10 mouse cellular contexts compared by ENCODE assay signal in genomic region chr5:121453743-121454502, GRCm38 (mm10). TPM values are rescaled to one million over a fixed set of nuclear protein-coding genes. Genes with fewer than 3 reads are reported as not detected.
DNase-seq lines count a peak whose midpoint lies in the region; ATAC-seq and TF ChIP-seq lines count a peak whose summit lies in the region.
"Had no signal": no experiment of that assay in that cellular context is flagged by ENCODE, and none has a peak within 500 bp of the region (broad histone marks: within the 10 kb centered on the region; RNA-seq: fewer than 3 reads in every experiment).

No protein-coding gene starts in this region.

- H3K4me2 ChIP-seq in forebrain, embryonic 12.5 days: no peak overlapping the region
- no peak overlapping the region for H3K4me2 ChIP-seq in forebrain, embryonic 11.5 days (ENCODE audit: low read depth, low read length, severe bottlenecking)
- H3K4me2 ChIP-seq in midbrain, embryonic 12.5 days (replicated peaks): peak overlapping the region; percentile 85; the same call in 1 of the 2 replicates
- H3K4me2 ChIP-seq in midbrain, embryonic 11.5 days: no peak overlapping the region
- H3K4me2 ChIP-seq in heart, postnatal 0 days (ENCODE audit: low read depth, low read length): peak overlapping the region; percentile 75; the same call in 1 of the 2 replicates

- no peak for TF ChIP-seq CTCF in heart, postnatal 0 days (IDR thresholded peaks at IDR 0.05; ENCODE audit: low read depth)
- no peak for TF ChIP-seq CTCF in small intestine, adult 2 months (IDR thresholded peaks at IDR 0.05; ENCODE audit: extremely low read depth, insufficient read length, insufficient replicate concordance, low read depth, low read length)

- peaks cover 28% of the 10 kb centered on the region for H3K4me1 ChIP-seq in forebrain, embryonic 12.5 days
- peaks cover 4% of the 10 kb centered on the region; the same call in 1 of the 2 replicates for H3K4me1 ChIP-seq in forebrain, embryonic 11.5 days (replicated peaks; ENCODE audit: control insufficient read depth, insufficient read depth, low read length)
- H3K4me1 ChIP-seq in midbrain, embryonic 12.5 days: peaks cover 22% of the 10 kb centered on the region
- H3K4me1 ChIP-seq in midbrain, embryonic 11.5 days (ENCODE audit: control insufficient read depth, insufficient read depth, low read length): peaks cover 12% of the 10 kb centered on the region
- peaks cover 30% of the 10 kb centered on the region for H3K4me1 ChIP-seq in heart, postnatal 0 days (ENCODE audit: control insufficient read depth, insufficient read depth)
- peaks cover 24% of the 10 kb centered on the region for H3K4me1 ChIP-seq in small intestine, adult 2 months (ENCODE audit: control insufficient read depth, insufficient read depth, insufficient read length, low read length)

- no peak for TF ChIP-seq POLR2A in small intestine, adult 2 months (IDR thresholded peaks at IDR 0.05; ENCODE audit: low read depth, low read length)

- DNase-seq in forebrain, embryonic 11.5 days (ENCODE audit: low spot score): no peak
- DNase-seq in midbrain, embryonic 11.5 days (ENCODE audit: low spot score, missing footprints): no peak
- DNase-seq in heart, postnatal 0 days (ENCODE audit: low spot score): peak; percentile 11
- DNase-seq in retina, postnatal 1 day: no peak
- DNase-seq in gastrocnemius, adult 8-10 months (ENCODE audit: low spot score in 2 of 2): no peak
- DNase-seq: gastrocnemius, postnatal 25 days had no signal

- no peaks in the 10 kb centered on the region for H3K27me3 ChIP-seq in forebrain, embryonic 12.5 days
- no peaks in the 10 kb centered on the region for H3K27me3 ChIP-seq in forebrain, embryonic 11.5 days (ENCODE audit: control insufficient read depth, insufficient read depth, low read length)
- no peaks in the 10 kb centered on the region for H3K27me3 ChIP-seq in midbrain, embryonic 12.5 days
- H3K27me3 ChIP-seq in midbrain, embryonic 11.5 days (ENCODE audit: control insufficient read depth, insufficient read depth, low read length): no peaks in the 10 kb centered on the region
- no peaks in the 10 kb centered on the region for H3K27me3 ChIP-seq in heart, postnatal 0 days (ENCODE audit: control insufficient read depth, insufficient read depth, low read length)
- H3K27me3 ChIP-seq in small intestine, adult 2 months (ENCODE audit: control insufficient read depth, insufficient read depth, low read length): no peaks in the 10 kb centered on the region

- no peak overlapping the region for H3K27ac ChIP-seq in forebrain, embryonic 12.5 days
- no peak overlapping the region for H3K27ac ChIP-seq in forebrain, embryonic 11.5 days (ENCODE audit: low read depth, low read length)
- H3K27ac ChIP-seq in midbrain, embryonic 12.5 days (replicated peaks): no peak overlapping the region
- H3K27ac ChIP-seq in midbrain, embryonic 11.5 days (ENCODE audit: low read depth, low read length): no peak overlapping the region
- H3K27ac ChIP-seq in heart, postnatal 0 days (ENCODE audit: low read depth): peak overlapping the region; percentile 99
- peak overlapping the region; percentile 71 for H3K27ac ChIP-seq in small intestine, adult 2 months (ENCODE audit: insufficient read depth, low read depth, low read length)

- 0 out of 2 replicates have a peak, but pooled peaks have one; percentile 19 for TF ChIP-seq EP300 in heart, postnatal 0 days (IDR thresholded peaks at IDR 0.05; ENCODE audit: low read depth)

- peak overlapping the region; percentile 12; the same call in 1 of the 2 replicates for H3K9ac ChIP-seq in forebrain, embryonic 12.5 days
- H3K9ac ChIP-seq in forebrain, embryonic 11.5 days (ENCODE audit: low read length): no peak overlapping the region; the same call in 1 of the 2 replicates
- H3K9ac ChIP-seq in midbrain, embryonic 12.5 days (replicated peaks): no peak overlapping the region
- no peak overlapping the region; the same call in 1 of the 2 replicates for H3K9ac ChIP-seq in midbrain, embryonic 11.5 days (ENCODE audit: low read length)
- H3K9ac ChIP-seq in heart, postnatal 0 days (replicated peaks; ENCODE audit: low read depth, low read length): no peak overlapping the region

- no peak for ATAC-seq in forebrain, embryonic 12.5 days (ENCODE audit: low FRiP score)
- no peak for ATAC-seq in forebrain, embryonic 11.5 days (replicated peaks; ENCODE audit: low FRiP score)
- ATAC-seq in midbrain, embryonic 12.5 days (ENCODE audit: low FRiP score, low read depth): no peak
- no peak for ATAC-seq in midbrain, embryonic 11.5 days (ENCODE audit: low FRiP score)
- no peak for ATAC-seq in heart, postnatal 0 days (ENCODE audit: insufficient read depth, low read depth)
- ATAC-seq: CD4-positive, CD25-positive, alpha-beta regulatory T cell, adult 4 months had no signal

- H3K36me3 ChIP-seq in forebrain, embryonic 12.5 days (replicated peaks): peaks cover 10% of the 10 kb centered on the region
- H3K36me3 ChIP-seq in forebrain, embryonic 11.5 days (ENCODE audit: control insufficient read depth, insufficient read depth, low read length): no peaks in the 10 kb centered on the region
- H3K36me3 ChIP-seq in midbrain, embryonic 12.5 days: peaks cover 8% of the 10 kb centered on the region
- no peaks in the 10 kb centered on the region for H3K36me3 ChIP-seq in midbrain, embryonic 11.5 days (ENCODE audit: control insufficient read depth, insufficient read depth, low read length)
- peaks cover 4% of the 10 kb centered on the region; the same call in 1 of the 2 replicates for H3K36me3 ChIP-seq in heart, postnatal 0 days (replicated peaks; ENCODE audit: control insufficient read depth, insufficient read depth, low read length)
- H3K36me3 ChIP-seq in small intestine, adult 2 months (ENCODE audit: control insufficient read depth, insufficient read depth, low read length): no peaks in the 10 kb centered on the region

- WGBS in forebrain, embryonic 12.5 days: 95% methylated on average over 13 of the region's 13 CpGs
- 93% methylated on average over 13 of the region's 13 CpGs for WGBS in forebrain, embryonic 11.5 days
- WGBS in midbrain, embryonic 12.5 days: 93% methylated on average over 13 of the region's 13 CpGs
- 95% methylated on average over 13 of the region's 13 CpGs for WGBS in midbrain, embryonic 11.5 days
- 55% methylated on average over 13 of the region's 13 CpGs for WGBS in heart, postnatal 0 days
- WGBS in small intestine, adult 2 months: 37% methylated on average over 13 of the region's 13 CpGs

- H3K4me3 ChIP-seq in forebrain, embryonic 12.5 days (replicated peaks): no peak overlapping the region
- no peak overlapping the region for H3K4me3 ChIP-seq in forebrain, embryonic 11.5 days (ENCODE audit: low read depth, low read length)
- H3K4me3 ChIP-seq in midbrain, embryonic 12.5 days: 0 out of 2 replicates have a peak overlapping the region, but pooled peaks have one; percentile 84
- H3K4me3 ChIP-seq in midbrain, embryonic 11.5 days (ENCODE audit: low read depth, low read length): no peak overlapping the region
- H3K4me3 ChIP-seq in heart, postnatal 0 days (ENCODE audit: low read depth, low read length): no peak overlapping the region
- H3K4me3 ChIP-seq in small intestine, adult 2 months (ENCODE audit: low read depth, low read length): no peak overlapping the region

- H3K9me3 ChIP-seq in forebrain, embryonic 12.5 days: no peaks in the 10 kb centered on the region
- no peaks in the 10 kb centered on the region for H3K9me3 ChIP-seq in forebrain, embryonic 11.5 days (ENCODE audit: control insufficient read depth, low read length)
- no peaks in the 10 kb centered on the region for H3K9me3 ChIP-seq in midbrain, embryonic 12.5 days
- H3K9me3 ChIP-seq in midbrain, embryonic 11.5 days (ENCODE audit: control insufficient read depth, low read length): no peaks in the 10 kb centered on the region
- H3K9me3 ChIP-seq in heart, postnatal 0 days (replicated peaks; ENCODE audit: control insufficient read depth, low read length): no peaks in the 10 kb centered on the region

RNA-seq across cellular contexts. Expression of gene Erp29, which starts 1.6 kb away (rescaled TPM):
- polyA plus RNA-seq in forebrain, embryonic 12.5 days (2016; fragmentation: Nextera tagmentation; extraction: Ambion mirVana): 103 and 115 TPM in 2 replicates
- 119 and 127 TPM in 2 replicates for polyA plus RNA-seq in forebrain, embryonic 11.5 days (2014; fragmentation: Nextera tagmentation; extraction: Ambion mirVana)
- 130 and 137 TPM in 2 replicates for polyA plus RNA-seq in midbrain, embryonic 12.5 days (2016; fragmentation: Nextera tagmentation; extraction: Ambion mirVana)
- 112 and 122 TPM in 2 replicates for polyA plus RNA-seq in midbrain, embryonic 11.5 days (2014; fragmentation: Nextera tagmentation; extraction: Ambion mirVana)
- 32.5 and 55.4 TPM in 2 replicates for total RNA-seq in heart, postnatal 0 days (2014; rRNA removed; ENCODE audit: low replicate concordance)
- polyA plus RNA-seq in heart, postnatal 0 days (2015; fragmentation: Nextera tagmentation; extraction: Ambion mirVana): 89.3 and 96.5 TPM in 2 replicates
- polyA plus RNA-seq in small intestine, adult 2 months (2012; rRNA removed): 24.5 and 35.6 TPM in 2 replicates
- total RNA-seq in gastrocnemius, adult 8-10 months (2022): 10 to 100 TPM; 30.5 to 34.9 (median 31.1) TPM

RNA-seq across cellular contexts. Expression of gene Tmem116, which starts 2.2 kb away (rescaled TPM):
- polyA plus RNA-seq in forebrain, embryonic 12.5 days (2016; fragmentation: Nextera tagmentation; extraction: Ambion mirVana): 0.72 and 1.8 TPM in 2 replicates
- 1.4 and 1.9 TPM in 2 replicates for polyA plus RNA-seq in forebrain, embryonic 11.5 days (2014; fragmentation: Nextera tagmentation; extraction: Ambion mirVana)
- 0.96 and 1.1 TPM in 2 replicates for polyA plus RNA-seq in midbrain, embryonic 12.5 days (2016; fragmentation: Nextera tagmentation; extraction: Ambion mirVana)
- 0.66 and 1.1 TPM in 2 replicates for polyA plus RNA-seq in midbrain, embryonic 11.5 days (2014; fragmentation: Nextera tagmentation; extraction: Ambion mirVana)
- 6.5 and 11.5 TPM in 2 replicates for total RNA-seq in heart, postnatal 0 days (2014; rRNA removed; ENCODE audit: low replicate concordance)
- polyA plus RNA-seq in heart, postnatal 0 days (2015; fragmentation: Nextera tagmentation; extraction: Ambion mirVana): 7.0 and 7.5 TPM in 2 replicates
- polyA plus RNA-seq in small intestine, adult 2 months (2012; rRNA removed): 0.70 and 7.2 TPM in 2 replicates
- 1 to 10 TPM; 6.3 to 9.3 (median 8.5) TPM for total RNA-seq in gastrocnemius, adult 8-10 months (2022)

RNA-seq across cellular contexts. Expression of gene Adam1b, which starts 49.3 kb away (rescaled TPM):
- 0.10 TPM in 1 of 2 replicates, not detected in the other for polyA plus RNA-seq in forebrain, embryonic 12.5 days (2016; fragmentation: Nextera tagmentation; extraction: Ambion mirVana)
- 0.07 TPM in 1 of 2 replicates, not detected in the other for polyA plus RNA-seq in forebrain, embryonic 11.5 days (2014; fragmentation: Nextera tagmentation; extraction: Ambion mirVana)
- 0.07 TPM in 1 of 2 replicates, not detected in the other for polyA plus RNA-seq in midbrain, embryonic 12.5 days (2016; fragmentation: Nextera tagmentation; extraction: Ambion mirVana)
- polyA plus RNA-seq in midbrain, embryonic 11.5 days (2014; fragmentation: Nextera tagmentation; extraction: Ambion mirVana): 0.07 TPM in 1 of 2 replicates, not detected in the other
- total RNA-seq in heart, postnatal 0 days (2014; rRNA removed; ENCODE audit: low replicate concordance): not detected in 2 replicates
- 0.14 TPM in 2 replicates for polyA plus RNA-seq in heart, postnatal 0 days (2015; fragmentation: Nextera tagmentation; extraction: Ambion mirVana)
- not detected in 2 replicates for polyA plus RNA-seq in small intestine, adult 2 months (2012; rRNA removed)
- not detected for total RNA-seq in gastrocnemius, adult 8-10 months (2022)
- total RNA-seq: gastrocnemius, postnatal 25 days had no signal
- polyA plus RNA-seq: CD4-positive, CD25-positive, alpha-beta regulatory T cell, adult 4 months had no signal

RNA-seq across cellular contexts. Expression of gene Naa25, which starts 56.2 kb away (rescaled TPM):
- 49.3 and 51.4 TPM in 2 replicates for polyA plus RNA-seq in forebrain, embryonic 12.5 days (2016; fragmentation: Nextera tagmentation; extraction: Ambion mirVana)
- 53.2 and 53.4 TPM in 2 replicates for polyA plus RNA-seq in forebrain, embryonic 11.5 days (2014; fragmentation: Nextera tagmentation; extraction: Ambion mirVana)
- polyA plus RNA-seq in midbrain, embryonic 12.5 days (2016; fragmentation: Nextera tagmentation; extraction: Ambion mirVana): 46.0 and 48.3 TPM in 2 replicates
- polyA plus RNA-seq in midbrain, embryonic 11.5 days (2014; fragmentation: Nextera tagmentation; extraction: Ambion mirVana): 46.9 and 51.7 TPM in 2 replicates
- 15.8 and 16.6 TPM in 2 replicates for total RNA-seq in heart, postnatal 0 days (2014; rRNA removed; ENCODE audit: low replicate concordance)
- 19.9 and 21.4 TPM in 2 replicates for polyA plus RNA-seq in heart, postnatal 0 days (2015; fragmentation: Nextera tagmentation; extraction: Ambion mirVana)
- 1.7 and 3.2 TPM in 2 replicates for polyA plus RNA-seq in small intestine, adult 2 months (2012; rRNA removed)
- total RNA-seq in gastrocnemius, adult 8-10 months (2022): 10 to 100 TPM; 28.5 to 32.6 (median 30.3) TPM

Comparison
In these comparisons a context has a peak if more than half of its experiments do, and no peak if none do; other contexts are left out.
1. H3K4me2 ChIP-seq: peak in midbrain, embryonic 12.5 days (single experiment) and heart, postnatal 0 days (single experiment); none in forebrain, embryonic 12.5 days (single experiment), forebrain, embryonic 11.5 days (single experiment) and midbrain, embryonic 11.5 days (single experiment).
2. H3K27ac ChIP-seq: peak in heart, postnatal 0 days (single experiment) and small intestine, adult 2 months (single experiment); none in forebrain, embryonic 12.5 days (single experiment), forebrain, embryonic 11.5 days (single experiment), midbrain, embryonic 12.5 days (single experiment) and midbrain, embryonic 11.5 days (single experiment).